Mouse (Mus musculus) lung, embryonic 14.5 days (tissue): ENCODE data around the gene Lgr4. TPM values are rescaled to one million over a fixed set of nuclear protein-coding genes. Genes with fewer than 3 reads are reported as not detected.

Source experiments
- ATAC-seq: fragments of 200-750 bp; cut with Nextera tagmentation; 2 replicates; pipeline ENCODE4 v1.8.0; 2017; ENCODE audit warnings: mild to moderate bottlenecking, moderate TSS enrichment, moderate library complexity; ENCODE audit not compliant: insufficient read depth
- DNase-seq: peaks from one replicate; pipeline ENCODE4 v3.0.0-alpha.2; 2015
- H3K27ac ChIP-seq: fragments of 300-500 bp; sonication (generic); 2 replicates; pipeline ENCODE4 v1.5.1; 2014; ENCODE audit warnings: low read depth, mild to moderate bottlenecking, moderate library complexity
- H3K27me3 ChIP-seq: fragments of 300-500 bp; sonication (generic); 2 replicates; pipeline ENCODE4 v1.6.1; 2014; ENCODE audit warnings: low read length, control low read depth; ENCODE audit not compliant: insufficient read depth
- H3K36me3 ChIP-seq: fragments of 300-500 bp; sonication (generic); 2 replicates; pipeline ENCODE4 v1.6.1; 2014; ENCODE audit warnings: control low read depth; ENCODE audit not compliant: insufficient read depth
- H3K4me1 ChIP-seq: fragments of 300-500 bp; sonication (generic); 2 replicates; pipeline ENCODE4 v1.6.1; 2014; ENCODE audit warnings: antibody characterized with exemption, control low read depth; ENCODE audit not compliant: insufficient read depth
- H3K4me2 ChIP-seq: fragments of 300-500 bp; sonication (generic); 2 replicates; pipeline ENCODE4 v1.6.1; 2014; ENCODE audit warnings: mild to moderate bottlenecking
- H3K4me3 ChIP-seq: fragments of 300-500 bp; sonication (generic); 2 replicates; pipeline ENCODE4 v1.5.1; 2014; ENCODE audit warnings: low read depth, low read length
- H3K9ac ChIP-seq: fragments of 300-500 bp; sonication (generic); 2 replicates; pipeline ENCODE4 v1.6.1; 2014
- H3K9me3 ChIP-seq: fragments of 300-500 bp; sonication (generic); 2 replicates; pipeline ENCODE4 v1.6.1; 2016; ENCODE audit warnings: low read depth, low read length, control low read depth
- CTCF ChIP-seq: IDR thresholded peaks from 2 replicates; pipeline ENCODE4 v1.5.1; 2016; ENCODE audit warnings: antibody characterized with exemption, low read depth
- WGBS: fragments of 180-500 bp; shearing (Covaris S2); extraction: QIAGEN DNeasy Blood & Tissue Kit; methylation state at CpG from one replicate; pipeline ENCODE4 v1.1.7; 2014; 5-methylcytosine and 5-hydroxymethylcytosine counted together
- polyA plus RNA-seq: library from polyadenylated mRNA; unstranded; fragments of >200 nt; fragmentation: Nextera tagmentation; extraction: Ambion mirVana; gene quantifications from 2 replicates; pipeline ENCODE4 v1.2.1, GENCODE M21; 2014

Gene Lgr4
- polyA plus RNA-seq, 1 experiment from 2014 or later = 3.4 TPM

DNA sequence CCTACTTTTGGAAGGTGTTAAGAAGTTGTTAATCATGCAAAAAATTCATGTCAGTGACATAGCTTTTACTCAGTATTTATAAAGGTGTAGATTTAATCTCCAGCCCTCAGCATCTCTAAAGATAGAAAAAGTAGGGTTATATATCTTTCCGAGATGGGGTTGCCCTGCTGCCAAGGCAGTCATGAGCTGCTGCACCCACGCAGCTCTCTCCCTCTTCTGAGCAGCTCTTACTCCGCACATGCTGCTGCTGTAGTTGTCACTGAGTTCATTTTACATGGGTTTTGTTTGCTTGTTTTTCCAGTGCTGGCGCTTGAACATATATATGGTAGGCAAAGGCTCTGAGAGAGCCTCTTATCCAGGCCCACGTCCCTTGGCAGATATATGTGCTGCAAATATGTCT is 120.9 kb downstream of the Lgr4 start:
- H3K27me3 ChIP-seq = no peaks in the 10 kb centered on the region
- no peak overlapping the region for H3K4me3 ChIP-seq
- H3K9me3 ChIP-seq = no peaks in the 10 kb centered on the region
- peaks cover 13% of the 10 kb centered on the region for H3K36me3 ChIP-seq
- no peak for TF ChIP-seq CTCF
- H3K9ac ChIP-seq = no peak overlapping the region
- 64% methylated on average over 5 of the region's 5 CpGs for WGBS
- ATAC-seq (no peak), DNase-seq (no peak)
- no peak overlapping the region for H3K4me2 ChIP-seq
- H3K4me1 ChIP-seq = peaks cover 4% of the 10 kb centered on the region; the same call in 1 of the 2 replicates
- H3K27ac ChIP-seq = no peak overlapping the region

DNA sequence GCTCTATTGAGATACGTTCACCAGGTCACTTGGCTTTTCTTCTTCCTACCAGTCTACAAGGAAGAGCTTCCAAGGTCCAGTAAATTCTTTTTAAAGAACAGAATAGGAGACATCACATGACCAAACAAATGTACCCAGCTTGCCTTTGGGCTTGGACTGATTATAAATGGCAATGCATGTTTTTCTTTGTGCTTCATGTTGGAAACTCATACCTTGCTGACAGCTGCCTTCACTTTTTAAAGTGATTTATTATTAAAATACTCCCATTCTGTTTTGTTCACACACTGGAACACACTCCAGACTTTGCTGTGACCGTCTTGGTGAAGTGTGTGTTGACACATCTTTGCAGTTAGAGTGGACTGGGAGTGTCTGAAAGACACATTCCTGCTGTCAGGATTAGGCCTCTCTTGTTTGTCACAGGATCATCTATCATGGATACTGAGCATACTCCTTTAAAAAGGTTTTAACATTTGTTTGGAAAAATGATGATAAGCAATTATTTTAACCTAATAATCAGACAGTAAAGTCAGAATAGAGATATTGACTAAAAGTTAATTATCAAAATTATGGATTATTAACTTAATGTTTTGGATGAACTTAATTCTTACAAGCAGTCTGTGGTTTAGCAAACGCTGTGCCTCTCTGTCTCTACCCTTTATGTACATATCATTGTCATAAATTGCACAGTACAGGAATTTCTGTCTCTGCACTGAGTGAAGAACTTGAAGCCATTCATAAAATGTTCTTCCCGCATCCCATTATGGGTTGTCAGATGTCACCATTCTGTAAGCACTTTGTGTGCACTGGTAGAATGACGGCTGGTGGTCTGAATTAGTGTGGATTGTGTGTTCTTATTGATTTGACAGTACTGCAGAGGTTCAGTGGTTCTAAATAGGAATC is 125.7 kb downstream of the Lgr4 start:
- TF ChIP-seq CTCF = no peak
- Histone ChIP-seq H3K9ac (no peak overlapping the region), H3K36me3 (0 out of 2 replicates have a peak, but pooled peaks cover 3% of the 10 kb centered on the region), H3K4me2 (no peak overlapping the region), H3K4me3 (no peak overlapping the region), H3K9me3 (no peaks in the 10 kb centered on the region), H3K4me1 (no peaks in the 10 kb centered on the region), H3K27me3 (no peaks in the 10 kb centered on the region), H3K27ac (0 out of 2 replicates have a peak overlapping the region, but pooled peaks have one; percentile 12)
- no peak for DNase-seq
- peak; percentile 60; the same call in 1 of the 2 replicates for ATAC-seq
- 33% methylated on average over 5 of the region's 5 CpGs for WGBS

GRCm38 (mm10) chr2:110058424-110058823 is 141.0 kb downstream of the Lgr4 start:
- Histone ChIP-seq H3K4me3 (no peak overlapping the region), H3K4me1 (no peaks in the 10 kb centered on the region), H3K27ac (no peak overlapping the region), H3K27me3 (no peaks in the 10 kb centered on the region), H3K9ac (no peak overlapping the region), H3K36me3 (no peaks in the 10 kb centered on the region), H3K9me3 (no peaks in the 10 kb centered on the region), H3K4me2 (no peak overlapping the region)
- ATAC-seq (no peak), DNase-seq (no peak)
- TF ChIP-seq CTCF = no peak
- 51% methylated on average over 4 of the region's 4 CpGs for WGBS

- no peaks in the 10 kb centered on the region for H3K36me3 ChIP-seq
- TF ChIP-seq CTCF = 0 out of 2 replicates have a peak, but pooled peaks have one; percentile 16
- ATAC-seq = no peak
- no peak overlapping the region for H3K27ac ChIP-seq
- no peaks in the 10 kb centered on the region for H3K4me1 ChIP-seq
- no peak overlapping the region for H3K4me2 ChIP-seq
- no peaks in the 10 kb centered on the region for H3K27me3 ChIP-seq
- no peaks in the 10 kb centered on the region for H3K9me3 ChIP-seq
- no peak overlapping the region for H3K4me3 ChIP-seq
- 90% methylated on average over 1 of the region's 1 CpGs for WGBS
- DNase-seq = peak; percentile 34
- H3K9ac ChIP-seq = no peak overlapping the region
Measured at GRCm38 (mm10) chr2:110063131-110063530, 145.7 kb downstream of the Lgr4 start.

Other genes with a start within 250 kb of the Lgr4 start
- 0.76 and 0.91 TPM in 2 replicates for gene Bdnf, start 242.9 kb upstream of the Lgr4 start, polyA plus RNA-seq
- gene Lin7c, start 26.8 kb upstream of the Lgr4 start, polyA plus RNA-seq = 60.0 and 61.1 TPM in 2 replicates
- gene Ccdc34, start 100.2 kb downstream of the Lgr4 start, polyA plus RNA-seq = 36.9 and 39.5 TPM in 2 replicates